In genomic region chr3:131040214-131040825, GRCm38 (mm10) we compare ENCODE assay signal across 20 mouse cellular contexts.
"Had no signal": no experiment of that assay in that cellular context is flagged by ENCODE, and none has a peak within 500 bp of the region (broad histone marks: within the 10 kb centered on the region; RNA-seq: fewer than 3 reads in every experiment).

No protein-coding gene starts in this region.

- H3K4me3 ChIP-seq: left cerebral cortex, adult 2 months; megakaryocyte, embryonic 14.5 days; midbrain, embryonic 10.5 days; midbrain, embryonic 13.5 days; myocyte; neural tube, embryonic 13.5 days had no signal

- H3K27me3 ChIP-seq: megakaryocyte, embryonic 14.5 days; midbrain, embryonic 13.5 days; neural tube, embryonic 13.5 days had no signal

- ATAC-seq: liver, postnatal 0 days; midbrain, embryonic 13.5 days; midbrain, embryonic 16.5 days had no signal

- H3K4me1 ChIP-seq: megakaryocyte, embryonic 14.5 days; midbrain, embryonic 10.5 days; midbrain, embryonic 13.5 days; neural tube, embryonic 13.5 days had no signal

- H3K36me3 ChIP-seq: midbrain, embryonic 10.5 days; midbrain, embryonic 13.5 days; neural tube, embryonic 13.5 days had no signal

- H3K4me2 ChIP-seq: midbrain, embryonic 13.5 days; neural tube, embryonic 13.5 days had no signal

- H3K27ac ChIP-seq: kidney, postnatal 0 days; left cerebral cortex, adult 2 months; liver, embryonic 14.5 days; midbrain, embryonic 10.5 days; midbrain, embryonic 13.5 days; neural tube, embryonic 13.5 days had no signal

- H3K9me3 ChIP-seq: midbrain, embryonic 10.5 days; midbrain, embryonic 13.5 days; neural tube, embryonic 13.5 days had no signal

- DNase-seq: kidney, adult 18-20 months; kidney, adult 9 months; kidney, postnatal 25 days; layer of hippocampus, postnatal 36 days; liver, postnatal 0 days; retina, postnatal 1 day; right cerebral cortex, postnatal 25 days; spleen, adult 18-20 months; thymus, adult 18-20 months; thymus, postnatal 14 days; thymus, postnatal 4 days had no signal

- H3K9ac ChIP-seq: liver, embryonic 14.5 days; liver, postnatal 0 days; midbrain, embryonic 13.5 days; neural tube, embryonic 13.5 days had no signal
